Mouse (Mus musculus): ENCODE measurements around the gene Vstm2l.
A peak's percentile ranks its signal among the peaks of the same experiment; 100 is the strongest.

The Vstm2l gene

DNA sequence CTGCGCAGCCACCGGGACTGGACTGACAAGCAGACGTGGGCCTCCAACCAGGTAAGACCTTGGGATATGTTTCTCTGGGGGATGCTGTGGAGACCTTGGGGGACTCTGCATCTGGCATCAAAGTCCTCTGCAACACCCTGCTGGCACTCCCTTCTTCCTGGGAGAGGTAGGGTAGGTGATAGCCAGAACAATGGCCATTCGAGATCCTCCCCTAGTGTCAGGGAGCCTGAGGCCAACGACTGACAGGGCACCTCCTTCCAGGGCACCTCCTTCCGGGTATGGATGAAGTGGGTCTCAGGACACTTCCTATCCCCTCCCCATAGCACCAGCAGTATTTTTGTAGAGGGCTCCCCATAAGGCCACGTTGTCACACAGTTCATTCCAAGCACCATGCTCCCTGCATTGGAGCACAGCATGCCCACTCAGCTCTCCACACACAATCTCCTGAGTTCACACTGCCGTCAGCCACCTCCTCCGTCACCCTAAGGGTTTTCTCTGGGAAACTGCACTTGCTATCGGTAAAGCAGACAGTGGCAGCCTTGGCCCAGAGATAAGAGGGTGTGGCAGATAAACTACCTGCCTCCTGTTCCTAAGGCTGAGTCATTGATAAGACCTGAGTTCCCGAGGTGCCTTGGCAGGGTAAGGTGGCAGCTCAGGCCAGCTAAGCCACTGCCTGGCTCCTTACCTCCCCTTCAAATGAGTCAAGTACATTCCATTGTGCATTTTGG is 21.2 kb downstream of the Vstm2l start:
- no peak for DNase-seq

- DNase-seq: no peak
Measured at GRCm38 (mm10) chr2:157936676-157937075, 22.2 kb downstream of the Vstm2l start.

GRCm38 (mm10) chr2:157940586-157941185 is 26.2 kb downstream of the Vstm2l start:
- DNase-seq: no peak

DNA sequence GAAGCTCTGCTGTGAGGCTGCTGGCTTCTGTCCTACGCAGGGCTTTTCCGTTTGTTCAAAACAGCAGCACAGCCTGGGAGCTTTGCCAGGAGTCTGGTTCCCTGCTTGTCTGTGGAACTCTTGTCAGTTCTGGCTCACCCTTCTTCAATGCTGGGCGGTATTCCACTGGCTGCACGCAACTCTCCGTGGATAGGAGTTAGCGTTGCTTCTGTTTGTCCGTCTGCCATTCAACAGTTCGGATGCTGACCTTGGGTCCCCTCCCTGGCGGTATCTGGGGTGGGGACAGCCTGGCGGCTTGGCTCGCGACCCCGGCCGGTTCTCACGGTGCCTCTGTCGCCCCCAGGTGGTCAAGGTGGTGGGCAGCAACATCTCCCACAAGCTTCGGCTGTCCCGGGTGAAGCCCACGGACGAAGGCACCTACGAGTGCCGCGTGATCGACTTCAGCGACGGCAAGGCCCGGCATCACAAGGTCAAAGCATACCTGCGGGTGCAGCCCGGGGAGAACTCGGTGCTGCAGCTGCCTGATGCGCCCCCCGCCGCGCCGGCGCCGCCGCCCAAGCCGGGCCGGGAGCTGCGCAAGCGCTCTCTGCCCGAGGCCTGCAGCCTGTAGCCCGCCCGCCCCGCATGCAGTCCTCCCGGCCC is 29.2 kb downstream of the Vstm2l start:
- DNase-seq: peak; percentile 82

GRCm38 (mm10) chr2:157944156-157944893 is 29.9 kb downstream of the Vstm2l start:
- DNase-seq: no peak

DNA sequence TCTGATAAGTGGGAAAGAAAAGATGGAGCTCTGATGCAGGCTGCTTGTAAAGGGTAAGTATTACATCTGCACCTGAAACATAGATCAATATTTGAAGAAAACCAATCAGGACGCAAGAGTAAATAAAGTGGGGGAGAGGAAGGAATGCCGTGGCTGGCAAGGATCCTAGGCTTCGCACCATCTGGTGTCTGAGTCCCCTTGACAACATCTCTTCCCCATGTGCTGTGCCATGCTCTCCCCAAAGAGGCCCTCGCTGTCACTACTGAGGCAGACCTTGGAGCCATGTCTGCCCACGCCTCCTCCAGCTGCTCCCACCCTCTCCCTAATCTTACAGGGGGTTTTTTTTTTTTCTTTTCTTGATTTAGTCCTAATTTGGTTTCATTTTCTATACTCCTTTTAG is 39.5 kb downstream of the Vstm2l start:
- peak; percentile 41 for DNase-seq

GRCm38 (mm10) chr2:157957707-157958108 is 43.3 kb downstream of the Vstm2l start:
- no peak for DNase-seq

DNA sequence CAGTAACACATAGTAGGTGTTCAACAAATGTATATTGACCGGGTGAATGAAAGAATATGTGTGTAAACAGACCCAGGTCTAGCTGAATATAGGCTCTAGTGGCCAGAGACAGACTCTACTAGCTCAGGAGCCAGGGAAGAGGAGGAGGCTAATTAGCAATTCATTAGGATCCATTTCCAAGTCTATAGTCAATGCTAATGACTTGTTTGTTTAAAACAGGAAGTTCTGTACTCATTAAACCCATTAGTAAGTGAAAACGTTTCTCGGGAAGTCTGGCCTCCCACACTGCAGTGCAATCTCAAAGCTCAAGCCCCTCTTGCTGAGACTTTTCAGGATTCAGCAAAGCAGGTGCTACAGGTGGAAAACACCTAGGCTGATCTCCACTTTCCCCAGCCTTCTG is 53.4 kb downstream of the Vstm2l start:
- no peak for DNase-seq

- no peak for DNase-seq
Measured at GRCm38 (mm10) chr2:157970124-157970523, 55.7 kb downstream of the Vstm2l start.

GRCm38 (mm10) chr2:157970669-157971068 is 56.2 kb downstream of the Vstm2l start:
- DNase-seq: no peak

GRCm38 (mm10) chr2:157974604-157975501 is 60.4 kb downstream of the Vstm2l start:
- no peak for DNase-seq

- no peak for DNase-seq
Measured at GRCm38 (mm10) chr2:157975595-157975994, 61.1 kb downstream of the Vstm2l start.

- DNase-seq: no peak
Measured at GRCm38 (mm10) chr2:157979241-157979640, 64.8 kb downstream of the Vstm2l start.

DNA sequence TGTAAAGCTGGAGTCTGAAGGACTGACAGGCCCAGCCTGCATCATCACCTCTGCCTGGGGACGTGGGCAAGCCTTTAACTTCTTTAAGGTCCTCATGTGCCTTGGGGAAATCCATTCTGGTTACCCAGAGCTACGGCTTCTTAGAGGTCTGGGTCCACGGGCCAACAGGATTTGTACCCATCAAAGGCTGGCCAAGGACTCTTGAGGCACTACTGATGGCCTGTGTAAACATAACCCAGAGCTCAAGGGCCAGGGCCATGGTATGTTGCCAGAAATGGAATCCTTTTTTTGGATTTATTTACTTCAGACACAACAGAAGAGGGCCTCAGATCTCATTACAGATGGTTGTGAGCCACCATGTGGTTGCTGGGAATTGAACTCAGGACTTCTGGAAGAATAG is 68.3 kb downstream of the Vstm2l start:
- no peak for DNase-seq

DNA sequence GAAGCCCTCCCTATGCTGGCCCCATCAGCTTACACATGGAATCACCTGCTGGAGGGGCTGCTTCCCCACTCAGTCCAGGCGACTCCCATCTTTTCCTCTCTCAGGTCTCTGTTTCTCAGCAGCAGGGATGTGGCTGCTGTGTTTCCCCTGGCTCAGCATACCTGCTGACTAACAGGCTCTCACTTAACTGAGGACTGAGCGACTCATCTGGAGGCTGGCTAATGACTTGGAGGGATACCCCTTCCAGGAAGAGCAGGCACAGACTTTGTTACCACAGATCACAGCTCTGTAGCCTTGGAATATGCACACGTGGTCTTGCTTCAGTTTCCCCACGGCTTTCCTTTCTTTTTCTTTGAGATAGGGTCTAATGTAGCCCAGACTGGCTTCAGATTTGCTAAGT is 68.8 kb downstream of the Vstm2l start:
- no peak for DNase-seq

DNA sequence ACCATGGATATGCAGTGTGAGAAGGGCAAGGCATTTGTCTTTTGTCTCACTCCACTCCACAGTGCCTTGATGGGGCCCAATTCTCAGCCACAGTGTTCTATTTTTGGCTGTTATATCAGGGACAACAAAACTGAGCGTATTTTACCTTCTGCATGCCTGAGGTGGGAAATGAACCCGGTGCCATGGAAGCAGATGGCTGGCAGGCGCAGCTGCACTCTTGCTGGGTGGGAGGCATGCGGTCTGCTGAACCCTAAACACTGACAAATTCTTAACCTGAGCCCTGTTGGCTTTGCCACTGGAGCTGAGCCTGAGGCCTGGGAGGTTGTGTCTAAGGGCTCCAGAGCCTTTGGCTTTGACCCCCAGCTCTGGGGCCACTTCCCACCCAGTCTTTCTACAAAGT is 71.2 kb downstream of the Vstm2l start:
- no peak for DNase-seq

DNA sequence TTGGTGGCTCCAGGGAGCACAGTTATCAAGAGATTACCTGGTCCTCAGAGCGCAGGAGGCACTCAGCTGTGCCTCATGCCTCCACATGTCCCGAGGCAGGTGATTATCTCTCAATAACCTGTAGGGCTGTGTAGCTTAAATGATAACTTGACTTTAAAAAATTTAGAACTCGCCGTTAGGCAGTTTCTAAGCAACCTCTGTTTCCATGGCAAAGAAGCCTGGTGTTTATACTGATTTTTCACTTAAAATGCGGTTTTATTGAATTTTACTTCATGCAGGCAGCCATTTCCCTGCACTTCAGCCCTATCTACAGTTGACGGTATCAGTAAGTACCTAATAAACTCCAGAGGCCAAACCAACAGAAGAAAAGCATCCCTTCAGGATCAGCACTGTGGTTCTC is 71.8 kb downstream of the Vstm2l start:
- DNase-seq: no peak

- DNase-seq: no peak
Measured at GRCm38 (mm10) chr2:157988416-157989190, 74.2 kb downstream of the Vstm2l start.

DNA sequence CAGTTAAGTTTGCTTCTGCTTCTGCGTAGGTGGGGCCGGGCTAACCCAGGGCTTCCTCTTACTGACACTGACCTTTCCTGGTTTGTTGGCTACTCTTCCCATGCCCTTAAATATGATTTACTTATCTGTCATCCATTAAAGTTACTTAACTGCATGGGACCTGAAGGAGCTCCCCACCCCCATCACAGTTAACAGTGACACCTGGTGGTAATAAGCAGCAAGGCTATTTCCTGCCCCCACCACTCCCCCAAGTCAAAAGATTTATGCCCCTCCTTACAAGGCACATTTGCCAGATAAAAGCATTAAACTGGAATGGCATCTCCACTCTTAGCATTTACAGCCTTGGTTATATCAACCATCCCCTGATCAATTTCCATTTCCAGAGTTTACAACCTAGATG is 75.5 kb downstream of the Vstm2l start:
- DNase-seq: no peak

GRCm38 (mm10) chr2:157991026-157991425 is 76.6 kb downstream of the Vstm2l start:
- no peak for DNase-seq

DNA sequence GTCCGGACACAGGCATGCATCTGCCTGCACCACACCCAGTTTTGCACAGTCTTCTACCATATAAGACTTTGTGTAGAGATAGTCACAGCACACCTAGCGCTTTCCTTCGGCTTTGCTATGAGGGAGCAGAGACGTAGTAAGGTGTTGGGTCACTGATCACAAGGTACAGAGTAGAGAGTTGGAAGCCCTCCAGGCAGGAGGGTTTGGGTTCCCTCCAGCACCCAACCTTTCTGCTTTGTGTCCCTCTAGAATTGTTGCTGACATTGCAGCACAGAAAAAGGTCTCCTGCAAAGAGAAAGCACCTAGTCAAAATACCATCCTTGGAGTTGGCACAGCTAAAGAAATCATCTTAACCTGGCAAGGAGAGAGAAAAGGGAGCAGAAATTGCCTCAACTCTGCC is 78.0 kb downstream of the Vstm2l start:
- DNase-seq: no peak
